Mouse (Mus musculus): ENCODE results near the gene Map4k4. TPM values are rescaled to one million over a fixed set of nuclear protein-coding genes. Genes with fewer than 3 reads are reported as not detected.
A peak's percentile ranks its signal among the peaks of the same experiment; 100 is the strongest.

The Map4k4 gene
- polyA plus RNA-seq, 1 experiment from 2014 or later, result 3.5 TPM

DNA sequence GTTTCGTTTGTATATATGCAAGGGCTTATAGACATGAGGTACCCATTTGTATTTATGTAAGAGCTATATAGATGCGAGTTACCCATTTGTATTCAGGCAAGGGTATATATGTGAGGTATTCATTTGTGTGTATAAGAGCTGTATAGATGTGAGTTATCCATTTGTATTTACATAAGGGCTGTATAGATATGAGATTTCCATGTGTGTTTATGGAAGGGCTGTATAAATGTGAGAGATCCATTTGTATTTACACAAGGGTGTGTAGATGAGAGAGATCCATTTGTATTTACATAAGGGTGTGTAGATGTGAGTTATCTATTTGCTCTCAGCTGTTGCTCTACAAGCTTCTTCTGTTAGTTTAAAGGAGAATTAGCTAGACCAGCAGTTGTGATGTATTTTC, 63.7 kb downstream of the Map4k4 start:
- no peak overlapping the region for H3K4me2 ChIP-seq
- H3K4me3 ChIP-seq (replicated peaks), result no peak overlapping the region
- no peaks in the 10 kb centered on the region for H3K9me3 ChIP-seq (replicated peaks)
- no peak overlapping the region for H3K27ac ChIP-seq (replicated peaks)
- no peak for ATAC-seq (ENCODE audit: insufficient read depth)
- no peaks in the 10 kb centered on the region for H3K27me3 ChIP-seq
- 64% methylated on average over 2 of the region's 2 CpGs for WGBS (ENCODE audit: insufficient replicate concordance)
- H3K9ac ChIP-seq, result no peak overlapping the region
- H3K36me3 ChIP-seq (replicated peaks), result peaks cover 8% of the 10 kb centered on the region; the same call in 1 of the 2 replicates
- peaks cover 25% of the 10 kb centered on the region for H3K4me1 ChIP-seq (replicated peaks)

DNA sequence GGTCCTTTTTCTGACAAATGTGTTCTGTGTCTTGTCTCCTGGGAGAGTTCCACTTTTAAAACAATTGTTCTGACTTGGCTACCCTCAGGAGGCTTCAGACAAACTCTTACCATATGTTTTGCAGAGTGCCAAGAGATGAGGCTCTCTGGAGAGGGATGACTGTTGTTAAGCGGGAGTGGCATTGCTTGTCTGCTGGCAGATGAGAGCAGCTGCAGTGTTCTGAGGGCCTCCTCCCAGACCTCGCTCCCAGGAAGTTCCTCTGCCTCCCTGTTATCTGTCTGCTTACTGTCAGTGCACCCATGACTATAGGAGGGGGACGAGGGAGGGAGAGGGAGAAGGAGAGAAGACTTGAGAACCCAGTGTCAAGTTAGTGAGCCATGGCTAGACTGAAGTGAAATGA, 64.7 kb downstream of the Map4k4 start:
- no peak overlapping the region for H3K27ac ChIP-seq (replicated peaks)
- no peaks in the 10 kb centered on the region for H3K27me3 ChIP-seq
- H3K4me2 ChIP-seq, result no peak overlapping the region
- 0 out of 2 replicates have a peak, but pooled peaks have one; percentile 28 for ATAC-seq (ENCODE audit: insufficient read depth)
- no peak overlapping the region for H3K4me3 ChIP-seq (replicated peaks)
- H3K36me3 ChIP-seq (replicated peaks), result peaks cover 8% of the 10 kb centered on the region; the same call in 1 of the 2 replicates
- H3K4me1 ChIP-seq (replicated peaks), result peaks cover 32% of the 10 kb centered on the region
- H3K9me3 ChIP-seq (replicated peaks), result no peaks in the 10 kb centered on the region
- WGBS (ENCODE audit: insufficient replicate concordance), result 23% methylated on average over 3 of the region's 3 CpGs
- no peak overlapping the region for H3K9ac ChIP-seq

DNA sequence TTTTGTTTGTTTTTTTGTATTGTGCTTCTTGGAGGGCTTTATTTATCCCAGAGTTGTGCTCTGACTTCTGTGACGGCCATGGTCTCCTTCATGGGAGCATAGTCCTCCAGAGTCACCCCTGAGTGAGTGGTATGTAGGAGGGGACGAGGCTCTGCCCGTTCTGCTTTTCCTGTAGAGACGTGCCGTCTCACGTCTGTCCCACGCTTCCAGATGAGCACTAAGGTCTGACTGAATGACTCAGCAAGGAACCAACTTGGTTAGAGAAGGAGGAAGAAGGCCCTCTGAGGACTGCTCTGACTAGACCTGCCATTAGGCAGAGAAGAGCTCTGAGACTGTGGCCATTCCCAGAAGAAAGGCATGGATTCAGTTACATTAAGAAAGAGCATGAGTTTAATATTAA, 68.3 kb downstream of the Map4k4 start:
- Histone ChIP-seq H3K27ac (replicated peaks) (no peak overlapping the region), H3K36me3 (replicated peaks) (no peaks in the 10 kb centered on the region), H3K4me2 (no peak overlapping the region), H3K4me1 (replicated peaks) (peaks cover 31% of the 10 kb centered on the region), H3K9ac (no peak overlapping the region), H3K4me3 (replicated peaks) (no peak overlapping the region), H3K27me3 (no peaks in the 10 kb centered on the region), H3K9me3 (replicated peaks) (no peaks in the 10 kb centered on the region)
- WGBS (ENCODE audit: insufficient replicate concordance), result 15% methylated on average over 7 of the region's 7 CpGs
- no peak for ATAC-seq (ENCODE audit: insufficient read depth)

DNA sequence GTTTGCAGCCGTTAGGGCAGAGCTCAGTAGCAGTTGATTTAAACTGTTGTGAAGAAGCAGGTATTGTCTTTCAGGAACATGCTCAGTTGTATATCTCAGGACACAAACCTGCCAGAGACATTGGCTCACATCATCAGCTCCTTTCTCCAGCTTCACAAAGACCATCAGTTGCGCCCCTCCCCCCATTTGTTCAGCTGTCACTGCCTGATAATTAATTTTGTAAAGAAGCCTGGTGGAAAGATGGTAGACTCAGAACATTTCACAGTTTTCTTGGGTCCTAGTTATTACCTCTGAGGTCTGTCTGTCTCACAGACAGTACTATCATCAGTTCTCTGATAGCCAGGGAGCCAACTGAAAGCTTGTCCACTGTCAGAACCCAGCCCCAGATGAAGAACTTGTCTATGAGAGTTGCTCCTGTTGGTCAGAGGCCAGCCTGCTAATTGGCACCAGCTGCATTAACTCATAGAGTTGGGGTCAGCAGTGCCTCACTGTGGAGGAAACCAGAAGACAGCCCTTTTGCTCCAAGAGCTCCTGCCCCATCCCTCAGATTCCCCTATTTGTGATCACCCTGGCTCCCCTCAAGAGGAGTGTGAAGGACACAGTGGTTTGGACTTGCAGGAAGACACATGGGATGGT, 69.2 kb downstream of the Map4k4 start:
- H3K36me3 ChIP-seq (replicated peaks), result 0 out of 2 replicates have a peak, but pooled peaks cover 4% of the 10 kb centered on the region
- WGBS (ENCODE audit: insufficient replicate concordance), result 49% methylated on average over 2 of the region's 2 CpGs
- no peak for ATAC-seq (ENCODE audit: insufficient read depth)

DNA sequence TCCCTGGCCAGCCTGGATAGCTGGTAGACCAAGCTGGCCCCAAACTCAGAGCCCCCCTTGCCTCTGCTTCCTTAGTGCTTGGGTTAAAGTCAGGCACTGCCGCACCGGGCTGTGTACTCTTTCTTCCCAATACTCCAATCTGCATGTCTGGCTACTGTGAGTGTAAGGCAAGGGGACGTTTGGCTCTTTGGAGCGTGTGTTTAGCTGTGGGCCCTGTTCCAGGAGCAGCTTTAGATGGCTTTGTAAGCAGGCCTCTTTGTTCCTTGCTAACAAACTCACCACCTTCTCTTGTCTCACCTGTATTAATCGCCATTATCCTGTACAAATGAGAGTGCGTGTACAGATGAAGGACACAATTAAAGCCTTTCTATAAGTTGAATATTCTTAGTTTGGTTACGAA, 71.7 kb downstream of the Map4k4 start:
- Histone ChIP-seq H3K4me3 (replicated peaks) (no peak overlapping the region), H3K27me3 (no peaks in the 10 kb centered on the region), H3K4me2 (no peak overlapping the region), H3K9ac (no peak overlapping the region), H3K4me1 (replicated peaks) (peaks cover 18% of the 10 kb centered on the region), H3K9me3 (replicated peaks) (no peaks in the 10 kb centered on the region), H3K36me3 (replicated peaks) (0 out of 2 replicates have a peak, but pooled peaks cover 7% of the 10 kb centered on the region), H3K27ac (replicated peaks) (no peak overlapping the region)
- ATAC-seq (ENCODE audit: insufficient read depth), result no peak
- WGBS (ENCODE audit: insufficient replicate concordance), result 80% methylated on average over 7 of the region's 7 CpGs

More for the DNA sequence above, 69.2 kb downstream of the Map4k4 start:
- Histone ChIP-seq H3K4me1 (replicated peaks) (peaks cover 26% of the 10 kb centered on the region), H3K9me3 (replicated peaks) (no peaks in the 10 kb centered on the region), H3K4me3 (replicated peaks) (no peak overlapping the region), H3K27me3 (no peaks in the 10 kb centered on the region), H3K27ac (replicated peaks) (no peak overlapping the region), H3K9ac (no peak overlapping the region), H3K4me2 (no peak overlapping the region)

DNA sequence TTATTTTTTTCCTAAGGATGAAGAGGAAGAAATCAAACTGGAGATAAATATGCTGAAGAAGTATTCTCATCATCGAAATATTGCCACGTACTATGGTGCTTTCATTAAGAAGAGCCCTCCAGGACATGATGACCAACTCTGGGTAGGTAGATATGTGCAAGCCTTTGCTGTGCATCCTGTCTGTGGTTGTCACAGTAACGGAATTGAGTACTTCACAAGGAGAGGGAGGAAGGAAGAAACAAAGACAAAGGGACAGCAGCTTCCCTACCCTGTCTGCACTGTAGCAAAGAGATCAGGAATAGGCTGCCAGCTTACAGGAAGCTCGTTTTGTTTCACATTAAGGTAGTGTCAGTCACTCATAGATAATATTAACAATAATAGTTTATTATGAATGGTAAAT, 73.2 kb downstream of the Map4k4 start:
- WGBS (ENCODE audit: insufficient replicate concordance), result 36% methylated on average over 4 of the region's 4 CpGs
- no peak overlapping the region for H3K9ac ChIP-seq

DNA sequence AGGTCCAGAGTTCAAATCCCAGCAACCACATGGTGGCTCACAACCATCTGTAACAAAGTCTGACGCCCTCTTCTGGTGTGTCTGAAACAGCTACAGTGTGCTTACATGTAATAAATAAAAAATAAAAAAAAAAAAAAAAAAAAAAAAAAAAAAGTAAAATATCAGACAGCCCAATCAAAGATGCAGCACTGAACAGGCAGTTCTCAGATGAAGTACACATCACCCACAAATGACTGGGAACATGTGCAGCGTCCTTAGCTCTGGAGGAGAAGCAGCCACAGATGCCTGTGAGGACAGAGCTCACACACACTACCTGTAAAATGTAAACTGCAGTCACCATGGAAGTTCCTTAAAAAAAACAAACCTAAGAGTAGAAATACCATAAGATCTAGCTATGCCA, 74.3 kb downstream of the Map4k4 start:
- 55% methylated on average over 2 of the region's 2 CpGs for WGBS (ENCODE audit: insufficient replicate concordance)
- ATAC-seq (ENCODE audit: insufficient read depth), result no peak
- H3K36me3 ChIP-seq (replicated peaks), result 0 out of 2 replicates have a peak, but pooled peaks cover 7% of the 10 kb centered on the region
- no peak overlapping the region for H3K4me2 ChIP-seq
- H3K4me1 ChIP-seq (replicated peaks), result peaks cover 6% of the 10 kb centered on the region
- no peak overlapping the region for H3K9ac ChIP-seq
- H3K27ac ChIP-seq (replicated peaks), result no peak overlapping the region
- no peak overlapping the region for H3K4me3 ChIP-seq (replicated peaks)
- H3K27me3 ChIP-seq, result no peaks in the 10 kb centered on the region
- no peaks in the 10 kb centered on the region for H3K9me3 ChIP-seq (replicated peaks)

More for the DNA sequence above, 73.2 kb downstream of the Map4k4 start:
- no peaks in the 10 kb centered on the region for H3K9me3 ChIP-seq (replicated peaks)
- H3K27ac ChIP-seq (replicated peaks), result no peak overlapping the region
- no peak overlapping the region for H3K4me3 ChIP-seq (replicated peaks)
- no peak overlapping the region for H3K4me2 ChIP-seq
- H3K27me3 ChIP-seq, result no peaks in the 10 kb centered on the region
- H3K36me3 ChIP-seq (replicated peaks), result 0 out of 2 replicates have a peak, but pooled peaks cover 7% of the 10 kb centered on the region
- no peak for ATAC-seq (ENCODE audit: insufficient read depth)
- peaks cover 16% of the 10 kb centered on the region for H3K4me1 ChIP-seq (replicated peaks)

DNA sequence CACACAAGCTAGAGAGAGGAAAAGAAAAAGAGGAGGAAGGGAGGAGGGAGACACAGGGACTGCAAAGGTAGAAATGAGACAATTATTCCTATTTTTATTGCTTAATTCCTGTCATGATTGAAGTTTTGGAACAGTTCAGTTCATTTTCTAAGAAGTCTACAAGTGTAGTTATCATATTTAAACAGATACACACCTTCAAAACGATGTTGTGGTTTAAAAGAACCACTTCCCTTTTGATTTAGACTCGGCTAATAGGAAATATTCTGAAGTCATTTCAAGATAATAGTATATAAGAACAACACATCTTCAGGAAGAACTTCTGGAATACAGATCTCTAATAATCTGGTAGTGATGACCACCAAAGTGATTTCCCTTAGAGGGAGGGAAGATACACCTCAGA, 75.4 kb downstream of the Map4k4 start:
- Histone ChIP-seq H3K4me2 (no peak overlapping the region), H3K4me3 (replicated peaks) (no peak overlapping the region), H3K27me3 (no peaks in the 10 kb centered on the region), H3K4me1 (replicated peaks) (peaks cover 4% of the 10 kb centered on the region; the same call in 1 of the 2 replicates), H3K27ac (replicated peaks) (no peak overlapping the region), H3K9me3 (replicated peaks) (no peaks in the 10 kb centered on the region), H3K9ac (no peak overlapping the region), H3K36me3 (replicated peaks) (0 out of 2 replicates have a peak, but pooled peaks cover 7% of the 10 kb centered on the region)
- WGBS (ENCODE audit: insufficient replicate concordance), result 11% methylated on average over 2 of the region's 2 CpGs
- ATAC-seq (ENCODE audit: insufficient read depth), result no peak

DNA sequence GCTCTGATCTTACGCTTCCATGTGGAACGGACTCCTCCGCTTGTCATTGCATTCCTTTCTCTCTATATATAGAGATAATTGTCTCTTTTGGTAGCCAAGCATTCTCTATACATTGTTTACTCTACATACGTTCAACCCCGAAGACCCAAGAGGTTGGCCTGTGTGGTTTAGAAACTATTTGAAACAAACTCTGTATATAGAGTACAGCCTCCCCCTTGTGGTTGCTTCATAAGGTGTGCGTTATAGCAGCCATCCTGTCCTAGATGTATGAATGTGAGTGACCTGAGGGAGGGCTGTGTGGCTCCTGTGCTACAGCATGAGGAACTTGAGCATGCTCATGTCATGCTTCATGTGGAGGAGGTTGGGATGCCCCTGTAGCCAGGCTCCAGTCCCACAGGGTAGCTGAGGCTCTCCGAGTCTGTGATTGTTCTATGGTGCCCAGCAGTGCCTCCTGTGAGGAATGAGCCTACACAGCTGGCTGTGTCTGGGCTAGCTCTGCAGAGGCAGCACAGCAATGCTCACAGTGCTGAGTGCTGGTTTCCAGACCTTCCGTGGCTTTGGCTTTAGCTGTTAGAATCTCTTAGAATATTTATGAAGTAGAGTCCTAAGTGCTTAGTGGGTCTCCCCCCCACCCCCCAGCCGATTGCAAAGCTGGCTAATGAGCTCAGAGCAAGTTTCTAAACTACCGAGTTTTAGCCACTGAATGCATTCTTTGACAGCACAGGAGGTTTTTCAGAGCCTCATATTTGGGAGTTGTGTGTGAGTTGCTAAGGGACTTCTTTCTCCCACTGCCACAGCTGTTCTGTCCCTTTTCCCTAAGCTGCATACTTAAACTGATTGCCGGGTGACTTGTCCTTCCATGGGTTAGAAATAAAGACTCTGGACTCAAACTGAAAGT, 76.4 kb downstream of the Map4k4 start:
- no peak for ATAC-seq (ENCODE audit: insufficient read depth)
- no peak overlapping the region for H3K27ac ChIP-seq (replicated peaks)
- H3K27me3 ChIP-seq, result no peaks in the 10 kb centered on the region
- no peaks in the 10 kb centered on the region for H3K9me3 ChIP-seq (replicated peaks)
- 0 out of 2 replicates have a peak, but pooled peaks cover 7% of the 10 kb centered on the region for H3K36me3 ChIP-seq (replicated peaks)
- H3K4me3 ChIP-seq (replicated peaks), result no peak overlapping the region
- H3K4me1 ChIP-seq (replicated peaks), result peaks cover 4% of the 10 kb centered on the region; the same call in 1 of the 2 replicates
- no peak overlapping the region for H3K4me2 ChIP-seq
- WGBS (ENCODE audit: insufficient replicate concordance), result 66% methylated on average over 11 of the region's 11 CpGs
- H3K9ac ChIP-seq, result no peak overlapping the region

DNA sequence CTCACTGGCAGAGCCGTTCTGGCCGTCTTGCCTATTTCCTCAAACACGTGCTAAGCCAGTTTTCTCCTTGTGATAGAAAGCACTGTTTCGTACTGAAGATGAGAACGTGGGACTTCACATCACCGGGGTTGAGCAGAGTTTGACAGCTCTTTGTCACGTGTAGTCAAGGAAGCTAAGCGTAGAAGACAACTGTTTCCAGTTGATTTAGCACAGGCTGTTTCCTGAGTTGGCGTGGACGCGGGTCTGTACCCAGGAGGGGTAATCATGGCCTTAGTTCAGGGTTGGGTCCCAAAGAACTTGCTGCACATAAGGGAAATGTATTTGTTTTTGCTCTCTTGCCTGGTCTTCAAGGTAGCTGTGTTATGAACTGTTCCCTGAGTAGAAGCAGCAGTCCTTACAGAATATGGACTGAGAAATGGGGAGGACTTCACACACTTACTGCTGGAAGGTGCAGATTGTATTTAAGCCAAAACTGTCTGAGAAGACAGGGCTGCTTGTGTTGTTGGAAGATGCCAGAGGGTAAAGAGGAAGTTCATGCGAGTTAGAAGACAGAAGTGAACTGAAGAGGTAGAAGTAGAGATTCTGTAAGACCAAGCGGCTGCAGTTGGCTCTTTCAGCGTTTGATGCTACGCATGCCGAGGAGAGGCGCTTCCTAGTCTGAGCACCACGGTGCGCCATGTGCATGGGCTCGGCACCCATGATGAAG, 78.2 kb downstream of the Map4k4 start:
- H3K4me2 ChIP-seq, result no peak overlapping the region
- H3K4me3 ChIP-seq (replicated peaks), result no peak overlapping the region
- no peak overlapping the region for H3K9ac ChIP-seq
- no peaks in the 10 kb centered on the region for H3K27me3 ChIP-seq
- 0 out of 2 replicates have a peak, but pooled peaks cover 7% of the 10 kb centered on the region for H3K36me3 ChIP-seq (replicated peaks)
- 40% methylated on average over 20 of the region's 20 CpGs for WGBS (ENCODE audit: insufficient replicate concordance)
- no peaks in the 10 kb centered on the region for H3K9me3 ChIP-seq (replicated peaks)
- ATAC-seq (ENCODE audit: insufficient read depth), result no peak
- no peak overlapping the region for H3K27ac ChIP-seq (replicated peaks)
- H3K4me1 ChIP-seq (replicated peaks), result no peaks in the 10 kb centered on the region; the same call in 1 of the 2 replicates

Data from liver, embryonic 15.5 days (tissue).